Mouse (Mus musculus) liver, postnatal 0 days (tissue): ENCODE results near the gene Hist1h3a. TPM values are rescaled to one million over a fixed set of nuclear protein-coding genes. Genes with fewer than 3 reads are reported as not detected.
"Not testable (repeated sequence)": the region's sequence is repeated elsewhere in the genome, so short reads cannot be mapped to it uniquely, and the experiment has no call there.

Source experiments
- ATAC-seq: fragments of 200-750 bp; cut with Nextera tagmentation; 2 replicates; pipeline ENCODE4 v1.8.0; 2017; ENCODE audit warnings: mild to moderate bottlenecking, moderate library complexity
- DNase-seq: peaks from one replicate; pipeline ENCODE4 v3.0.0-alpha.2; 2016
- H3K27ac ChIP-seq: fragments of 300-500 bp; sonication (generic); 2 replicates; pipeline ENCODE4 v1.5.1; 2014; ENCODE audit warnings: antibody characterized with exemption, moderate library complexity, mild to moderate bottlenecking, low read depth
- H3K27me3 ChIP-seq: fragments of 300-500 bp; sonication (generic); 2 replicates; pipeline ENCODE4 v1.6.1; 2014; ENCODE audit warnings: low read length, control low read depth, mixed read lengths; ENCODE audit not compliant: insufficient read depth
- H3K36me3 ChIP-seq: fragments of 300-500 bp; sonication (generic); replicated peaks from 2 replicates; pipeline ENCODE4 v1.6.1; 2014; ENCODE audit warnings: mild to moderate bottlenecking, control low read depth, low read length, moderate library complexity, mixed read lengths; ENCODE audit not compliant: insufficient read depth
- H3K4me1 ChIP-seq: fragments of 300-500 bp; sonication (generic); 2 replicates; pipeline ENCODE4 v1.6.1; 2014; ENCODE audit warnings: antibody characterized with exemption, mild to moderate bottlenecking, control low read depth; ENCODE audit not compliant: insufficient read depth
- H3K4me2 ChIP-seq: fragments of 300-500 bp; sonication (generic); 2 replicates; pipeline ENCODE4 v1.6.1; 2014; ENCODE audit warnings: low read depth, mild to moderate bottlenecking, low read length, moderate library complexity, mixed read lengths
- H3K4me3 ChIP-seq: fragments of 300-500 bp; sonication (generic); 2 replicates; pipeline ENCODE4 v1.5.1; 2014; ENCODE audit warnings: low read depth, low read length
- H3K9ac ChIP-seq: fragments of 300-500 bp; sonication (generic); replicated peaks from 2 replicates; pipeline ENCODE4 v1.6.1; 2014; ENCODE audit warnings: mild to moderate bottlenecking, moderate library complexity
- H3K9me3 ChIP-seq: fragments of 300-500 bp; sonication (generic); 2 replicates; pipeline ENCODE4 v1.6.1; 2016; ENCODE audit warnings: mild to moderate bottlenecking, control low read depth, low read length, mixed read lengths
- CTCF ChIP-seq: sonication (generic); IDR thresholded peaks from 2 replicates; pipeline ENCODE4 v1.5.1; 2016; ENCODE audit warnings: antibody characterized with exemption, low read depth
- EP300 ChIP-seq: IDR thresholded peaks from 2 replicates; pipeline ENCODE4 v1.6.1; 2016; ENCODE audit warnings: antibody characterized with exemption, low read depth, mild to moderate bottlenecking
- WGBS: fragments of 180-500 bp; shearing (Covaris S2); extraction: QIAGEN DNeasy Blood & Tissue Kit; methylation state at CpG from one replicate; pipeline ENCODE4 v1.1.7; 2014; ENCODE audit not compliant: insufficient replicate concordance; 5-methylcytosine and 5-hydroxymethylcytosine counted together
- polyA plus RNA-seq: library from polyadenylated mRNA; unstranded; fragments of >200 nt; fragmentation: Nextera tagmentation; extraction: Ambion mirVana; gene quantifications from 2 replicates; pipeline ENCODE4 v1.2.1, GENCODE M21; 2015

Gene Hist1h3a
- polyA plus RNA-seq, 1 experiment from 2014 or later, result 6.1 TPM

DNA sequence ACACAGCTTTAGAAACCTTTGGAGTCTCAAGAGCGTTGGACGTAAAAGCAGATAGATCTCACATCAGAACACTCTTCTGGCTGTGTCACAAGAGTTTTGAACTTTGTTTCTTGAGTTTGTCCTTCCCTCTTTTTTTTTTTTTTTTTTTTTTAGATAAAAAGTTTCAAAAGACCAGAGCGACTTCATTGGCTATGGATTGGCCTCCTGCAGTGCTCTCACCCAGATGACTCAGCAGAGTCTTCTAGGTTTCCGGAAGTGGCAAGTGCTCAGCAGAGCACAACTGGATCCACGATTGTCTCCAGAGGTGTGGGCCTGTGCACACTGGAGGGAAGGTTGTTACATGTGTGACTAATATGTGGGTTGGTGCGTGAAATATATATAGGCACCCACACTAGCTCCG lies 16.2 kb upstream of the Hist1h3a start:
- no peak overlapping the region for H3K4me3 ChIP-seq
- H3K4me2 ChIP-seq, result no peak overlapping the region
- ATAC-seq, result no peak
- WGBS, result 75% methylated on average over 7 of the region's 7 CpGs
- H3K36me3 ChIP-seq, result no peaks in the 10 kb centered on the region
- TF ChIP-seq CTCF, result no peak
- TF ChIP-seq EP300, result no peak
- H3K9me3 ChIP-seq, result no peaks in the 10 kb centered on the region
- no peaks in the 10 kb centered on the region for H3K27me3 ChIP-seq
- DNase-seq, result no peak
- no peak overlapping the region for H3K9ac ChIP-seq
- no peak overlapping the region for H3K27ac ChIP-seq
- H3K4me1 ChIP-seq, result no peaks in the 10 kb centered on the region

DNA sequence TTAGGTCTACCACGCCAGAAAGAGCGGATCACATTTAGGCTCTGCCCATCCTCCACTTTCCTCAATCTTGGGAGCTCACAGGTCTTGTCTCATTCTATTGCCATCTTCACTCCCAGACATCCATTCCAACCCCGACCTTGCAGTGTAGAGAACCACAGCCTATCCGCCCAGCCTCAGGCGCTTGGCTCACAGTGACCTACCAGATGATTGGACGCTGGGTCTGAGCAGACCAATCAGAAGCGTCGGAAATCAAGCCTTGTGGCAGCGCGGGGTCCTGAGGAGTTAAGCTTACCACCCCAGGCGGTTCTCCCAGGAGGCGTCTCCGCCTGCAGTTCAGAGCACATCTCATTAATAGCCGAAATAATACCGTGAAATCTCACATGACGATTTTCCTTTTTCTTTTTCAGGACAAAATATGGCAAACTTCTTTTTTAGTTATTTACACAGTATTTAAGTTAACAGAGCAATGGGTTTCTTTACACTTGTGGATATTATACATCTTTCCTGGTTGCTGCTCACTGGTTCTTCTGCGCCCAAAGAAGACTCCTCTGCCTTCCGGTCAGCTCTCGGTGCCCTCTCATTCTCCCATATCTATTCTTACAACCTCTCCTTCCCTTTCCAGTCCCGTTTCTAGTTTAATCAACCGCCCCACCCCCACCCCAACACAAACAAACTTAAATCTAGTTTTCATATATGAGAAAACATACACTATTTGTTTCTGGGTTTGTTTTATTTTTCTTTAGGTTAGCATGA lies 10.6 kb upstream of the Hist1h3a start:
- peaks cover 4% of the 10 kb centered on the region; the same call in 1 of the 2 replicates for H3K4me1 ChIP-seq
- no peaks in the 10 kb centered on the region for H3K27me3 ChIP-seq
- TF ChIP-seq CTCF, result no peak
- TF ChIP-seq EP300, result no peak
- peak overlapping the region; percentile 56 for H3K4me2 ChIP-seq
- peak; percentile 60 for DNase-seq
- 0 out of 2 replicates have a peak overlapping the region, but pooled peaks have one; percentile 13 for H3K9ac ChIP-seq
- 23% methylated on average over 21 of the region's 21 CpGs for WGBS
- no peak overlapping the region for H3K27ac ChIP-seq
- ATAC-seq, result peak; percentile 89
- H3K4me3 ChIP-seq, result no peak overlapping the region
- no peaks in the 10 kb centered on the region for H3K36me3 ChIP-seq
- H3K9me3 ChIP-seq, result no peaks in the 10 kb centered on the region

- H3K27ac ChIP-seq, H3K36me3 ChIP-seq: not testable (repeated sequence)
Observed at GRCm38 (mm10) chr13:23769613-23770012, 7.4 kb upstream of the Hist1h3a start, which contains the start of gene Trim38. TSS of gene Trim38 (plus strand) at chr13:23769913.

DNA sequence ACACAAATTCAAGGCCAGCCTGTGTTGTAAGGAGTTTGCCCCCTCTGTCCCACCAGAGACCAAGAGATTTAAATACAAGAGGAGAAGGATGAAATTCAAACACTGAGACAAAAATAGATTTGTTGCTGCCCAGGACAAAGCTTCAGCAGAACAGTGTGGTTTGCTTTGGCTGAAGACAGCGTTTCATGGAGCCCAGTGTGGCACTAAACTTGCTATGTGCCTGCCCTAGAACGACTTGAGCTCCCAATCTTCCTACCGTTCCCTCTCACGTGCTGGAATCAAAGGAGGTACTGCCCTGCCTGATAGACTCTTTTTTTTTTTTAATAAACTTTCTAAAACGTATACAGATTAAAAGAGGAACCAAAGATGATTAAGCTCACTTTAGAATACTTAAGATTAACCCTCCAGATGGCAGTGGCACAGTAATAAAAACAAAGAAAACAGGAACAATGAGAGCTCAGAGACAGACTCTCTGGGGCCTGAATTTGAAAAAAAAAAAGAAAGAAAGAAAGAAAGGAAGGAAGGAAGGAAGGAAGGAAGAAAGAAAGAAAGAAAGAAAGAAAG lies 6.7 kb upstream of the Hist1h3a start:
- H3K9me3 ChIP-seq, result no peaks in the 10 kb centered on the region
- ATAC-seq (no peak), DNase-seq (no peak)
- WGBS, result 30% methylated on average over 5 of the region's 5 CpGs
- peaks cover 12% of the 10 kb centered on the region for H3K4me1 ChIP-seq
- H3K27me3 ChIP-seq, result no peaks in the 10 kb centered on the region
- no peak overlapping the region for H3K4me2 ChIP-seq
- H3K27ac ChIP-seq, result no peak overlapping the region
- no peak overlapping the region for H3K9ac ChIP-seq
- H3K4me3 ChIP-seq, result no peak overlapping the region
- no peak for TF ChIP-seq EP300
- TF ChIP-seq CTCF, result no peak
- H3K36me3 ChIP-seq, result no peaks in the 10 kb centered on the region

More at GRCm38 (mm10) chr13:23769613-23770012, 7.4 kb upstream of the Hist1h3a start, which contains the start of gene Trim38:
- not testable (repeated sequence) for H3K9me3 ChIP-seq, H3K27me3 ChIP-seq, H3K4me1 ChIP-seq, H3K4me2 ChIP-seq, DNase-seq, H3K4me3 ChIP-seq, H3K9ac ChIP-seq, ATAC-seq
- WGBS, result 73% methylated on average over 2 of the region's 2 CpGs

DNA sequence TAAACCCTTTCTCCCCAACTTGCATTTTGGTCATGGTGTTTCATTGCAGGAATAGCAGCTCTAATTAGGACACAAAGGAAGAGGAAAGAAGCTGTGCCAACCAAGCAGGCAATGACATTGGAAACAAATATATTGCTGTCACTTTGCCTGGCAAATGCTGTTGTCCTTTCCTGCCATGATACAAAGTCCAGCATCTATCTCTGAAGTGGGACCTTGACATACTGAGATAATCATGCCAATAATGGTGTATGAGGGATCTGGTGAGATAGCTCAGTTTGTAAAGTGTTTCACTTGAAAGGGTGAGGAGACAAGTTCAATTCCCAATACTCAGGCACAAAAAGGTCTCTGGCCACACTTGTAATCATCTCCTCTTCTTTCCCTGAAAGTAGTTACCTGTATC lies 4.6 kb upstream of the Hist1h3a start:
- Histone ChIP-seq H3K4me3 (no peak overlapping the region), H3K9me3 (no peaks in the 10 kb centered on the region), H3K4me1 (peaks cover 15% of the 10 kb centered on the region), H3K27me3 (no peaks in the 10 kb centered on the region), H3K9ac (no peak overlapping the region), H3K27ac (no peak overlapping the region), H3K36me3 (no peaks in the 10 kb centered on the region), H3K4me2 (no peak overlapping the region)
- no peak for TF ChIP-seq CTCF
- no peak for TF ChIP-seq EP300
- ATAC-seq, result no peak
- DNase-seq, result no peak

- TF ChIP-seq EP300 (0 out of 2 replicates have a peak, but pooled peaks have one; percentile 28), CTCF (no peak)
- Histone ChIP-seq H3K4me1 (peaks cover 20% of the 10 kb centered on the region), H3K4me3 (peak overlapping the region; percentile 59; the same call in 1 of the 2 replicates), H3K36me3 (no peaks in the 10 kb centered on the region), H3K9me3 (no peaks in the 10 kb centered on the region), H3K27ac (peak overlapping the region; percentile 97), H3K9ac (peak overlapping the region; percentile 79; the same call in 1 of the 2 replicates), H3K4me2 (peak overlapping the region; percentile 84), H3K27me3 (no peaks in the 10 kb centered on the region)
- no peak for ATAC-seq
- 30% methylated on average over 1 of the region's 1 CpGs for WGBS
- DNase-seq, result no peak
Observed at GRCm38 (mm10) chr13:23765172-23765513, 3.0 kb upstream of the Hist1h3a start.
